Mouse (Mus musculus) frontal cortex, postnatal 14 days (tissue): Measurements from ENCODE around the gene Slc30a1.

Source experiments
- DNase-seq, 2 experiments: peaks; one replicate each; pipeline ENCODE4 v3.0.0; 2022; ENCODE audit warnings: low spot score in 2 of 2

The Slc30a1 gene

DNA sequence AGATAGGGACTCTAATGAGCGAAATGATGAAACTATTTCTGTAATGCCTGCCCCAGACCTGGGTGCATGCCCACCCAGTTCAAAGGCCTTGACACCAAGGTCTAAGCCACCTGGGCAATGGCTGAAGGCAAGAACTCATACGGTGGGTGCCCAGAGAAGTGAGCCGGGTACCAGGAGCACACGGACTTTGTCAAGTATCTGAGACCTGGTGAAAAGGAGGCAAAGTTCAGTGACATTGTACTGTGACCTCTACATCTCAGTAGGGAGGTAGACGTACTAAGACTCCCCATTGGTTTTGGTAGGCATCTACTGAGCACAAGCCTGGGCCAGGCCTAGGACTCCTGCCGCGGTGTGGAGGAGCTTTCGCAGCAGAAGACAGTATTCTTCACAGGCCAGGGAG, 38.8 kb downstream of the Slc30a1 start:
- DNase-seq: no peak

- DNase-seq: no peak
Observed at GRCm38 (mm10) chr1:191945756-191946155, 39.2 kb downstream of the Slc30a1 start.

- no peak for DNase-seq
Observed at GRCm38 (mm10) chr1:191946261-191946660, 39.7 kb downstream of the Slc30a1 start.

GRCm38 (mm10) chr1:191946835-191947234, 40.3 kb downstream of the Slc30a1 start:
- DNase-seq: no peak

GRCm38 (mm10) chr1:191947796-191948195, 41.2 kb downstream of the Slc30a1 start:
- DNase-seq: no peak

DNA sequence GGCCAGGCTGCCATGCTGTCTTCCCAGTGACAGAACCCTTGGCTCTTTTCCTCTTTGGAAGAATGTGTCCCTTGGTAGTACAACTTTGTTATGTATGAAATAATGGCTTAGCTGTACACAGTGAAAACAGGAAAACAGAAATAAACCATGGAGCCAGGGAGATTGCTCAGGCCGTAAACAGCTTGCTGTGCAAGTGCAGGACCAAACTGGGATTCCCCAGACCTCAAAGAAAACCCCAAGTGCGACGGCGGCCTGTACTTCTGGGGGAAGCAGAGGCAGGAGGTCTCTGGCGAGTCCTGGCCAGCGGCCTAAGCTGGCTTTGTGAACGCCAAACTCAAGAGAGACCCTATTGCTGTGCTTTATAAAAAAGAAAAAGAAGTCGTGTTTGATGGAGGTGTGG, 42.0 kb downstream of the Slc30a1 start:
- DNase-seq: no peak

- DNase-seq: no peak
Observed at GRCm38 (mm10) chr1:191950611-191951010, 44.0 kb downstream of the Slc30a1 start.

DNA sequence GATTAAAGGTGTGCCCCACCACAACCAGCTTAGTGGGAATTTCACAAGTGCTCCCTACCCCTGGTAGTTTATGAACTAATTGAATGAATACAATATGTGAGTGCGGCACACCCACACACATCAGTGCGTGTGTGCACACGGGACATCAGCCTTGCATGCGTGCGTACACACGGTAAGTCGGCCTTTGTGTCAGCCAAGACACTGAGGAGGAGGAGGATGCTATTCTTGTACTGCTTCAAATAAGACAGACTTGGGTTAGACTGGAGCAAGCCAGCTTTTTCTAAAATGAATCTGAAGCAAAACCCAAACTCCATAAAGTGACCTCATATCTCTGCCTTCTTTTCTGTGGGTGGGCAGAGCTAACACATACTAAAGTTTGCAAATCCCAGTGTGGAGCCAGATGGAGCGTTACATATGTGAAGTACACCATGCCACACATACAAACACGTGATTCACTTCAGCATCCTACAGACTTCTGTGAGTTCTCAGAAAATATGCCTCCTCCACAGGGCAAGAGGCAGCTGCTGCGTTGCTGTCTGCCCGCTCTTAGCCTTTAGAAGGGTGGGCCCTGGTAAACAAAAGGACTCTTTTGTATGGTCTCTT, 46.3 kb downstream of the Slc30a1 start:
- DNase-seq: peak; percentile 27 to 57

DNA sequence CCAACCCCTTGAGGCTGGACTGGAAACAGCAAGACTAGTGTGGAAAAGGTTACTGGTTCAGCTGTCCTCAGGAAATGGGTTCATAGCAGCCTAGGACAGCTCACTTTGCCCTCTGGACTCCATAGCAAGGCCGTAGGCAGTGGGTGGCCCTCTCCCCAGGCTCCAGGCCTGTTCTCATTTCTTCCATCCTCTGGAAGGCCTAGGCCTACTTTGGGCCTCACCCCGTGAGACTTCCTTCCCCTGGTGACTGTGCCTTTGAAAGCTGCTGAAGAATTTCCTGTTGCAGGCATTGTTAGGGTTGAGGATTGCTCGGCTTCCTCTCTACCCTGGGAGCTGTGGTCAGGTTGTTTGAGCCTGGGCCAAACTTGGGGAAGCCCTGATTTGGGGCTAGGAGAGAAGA, 48.5 kb downstream of the Slc30a1 start:
- no peak for DNase-seq

DNA sequence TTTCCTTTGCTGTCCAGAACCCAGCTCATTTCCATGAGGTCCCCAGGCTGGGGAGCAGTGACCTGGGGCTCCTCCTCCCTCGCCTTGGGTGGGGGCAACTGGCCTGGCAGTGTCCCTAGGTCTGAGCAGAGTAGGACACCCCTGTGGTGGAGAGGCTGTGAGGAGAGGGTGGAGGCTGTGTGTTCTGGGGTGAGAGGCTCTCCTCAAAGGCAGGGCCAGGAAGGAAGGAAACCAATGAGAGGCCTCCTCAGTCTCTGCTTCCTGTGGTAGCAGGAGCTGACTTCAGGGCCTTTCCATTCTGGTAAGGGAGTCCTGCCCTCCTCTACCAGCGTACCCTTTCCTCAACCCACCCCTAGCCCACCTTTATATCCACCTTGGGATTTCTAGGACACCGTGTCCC, 49.7 kb downstream of the Slc30a1 start:
- DNase-seq: no peak

DNA sequence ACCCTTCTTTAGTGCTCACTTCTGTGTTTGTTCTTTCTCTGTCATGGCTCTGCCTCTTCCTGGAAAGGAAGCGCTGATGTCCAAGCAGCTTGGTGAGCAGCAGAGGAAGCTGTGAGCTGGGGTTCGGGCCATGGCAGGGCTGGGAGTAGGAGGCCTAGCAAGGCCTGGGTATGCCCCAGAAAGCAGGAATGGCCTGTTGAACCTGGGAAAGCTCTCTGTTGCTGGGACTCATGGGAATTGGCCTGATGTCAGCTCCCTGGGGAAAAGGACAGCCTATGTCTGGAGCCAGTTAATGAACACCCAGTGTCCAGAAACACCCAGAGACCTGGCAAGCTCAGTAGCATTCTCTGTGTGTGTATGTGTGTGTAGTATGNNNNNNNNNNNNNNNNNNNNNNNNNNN, 50.3 kb downstream of the Slc30a1 start:
- no peak for DNase-seq

GRCm38 (mm10) chr1:191957321-191957720, 50.8 kb downstream of the Slc30a1 start:
- DNase-seq: no peak

DNA sequence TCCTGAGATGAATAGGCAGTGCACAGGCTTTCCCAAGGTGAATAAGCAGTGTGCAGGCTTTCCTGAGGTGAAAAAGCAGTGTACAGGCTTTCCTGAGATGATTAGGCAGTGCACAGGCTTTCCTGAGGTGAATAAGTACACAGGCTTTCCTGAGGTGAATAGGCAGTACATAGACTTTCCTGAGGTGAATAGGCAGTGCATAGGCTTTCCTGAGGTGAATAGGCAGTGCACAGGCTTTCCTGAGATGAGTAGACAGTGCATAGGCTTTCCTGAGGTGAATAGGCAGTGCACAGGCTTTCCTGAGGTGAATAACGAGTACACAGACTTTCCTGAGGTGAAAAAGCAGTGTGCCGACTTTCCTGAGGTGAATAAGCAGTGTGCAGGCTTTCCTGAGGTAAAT, 54.4 kb downstream of the Slc30a1 start:
- no peak for DNase-seq
